Mouse (Mus musculus): ENCODE results near the gene Vwa1. TPM values are rescaled to one million over a fixed set of nuclear protein-coding genes. Genes with fewer than 3 reads are reported as not detected.

Gene Vwa1
- polyA plus RNA-seq, 1 experiment = 0.41 TPM

- Histone ChIP-seq H3K27me3 (replicated peaks) (peaks cover 49% of the 10 kb centered on the region), H3K9me3 (no peaks in the 10 kb centered on the region), H3K4me1 (peaks cover 75% of the 10 kb centered on the region), H3K4me3 (replicated peaks) (no peak overlapping the region), H3K36me3 (replicated peaks; ENCODE audit: low read length) (peaks cover 2% of the 10 kb centered on the region)
- TF ChIP-seq FLI1 (IDR thresholded peaks at IDR 0.05; ENCODE audit: low read length) = no peak
- no peak for TF ChIP-seq GATA1 (IDR thresholded peaks at IDR 0.05; ENCODE audit: borderline replicate concordance, low read length)
Observed at GRCm38 (mm10) chr4:155771706-155772105, 2.8 kb downstream of the Vwa1 start.

DNA sequence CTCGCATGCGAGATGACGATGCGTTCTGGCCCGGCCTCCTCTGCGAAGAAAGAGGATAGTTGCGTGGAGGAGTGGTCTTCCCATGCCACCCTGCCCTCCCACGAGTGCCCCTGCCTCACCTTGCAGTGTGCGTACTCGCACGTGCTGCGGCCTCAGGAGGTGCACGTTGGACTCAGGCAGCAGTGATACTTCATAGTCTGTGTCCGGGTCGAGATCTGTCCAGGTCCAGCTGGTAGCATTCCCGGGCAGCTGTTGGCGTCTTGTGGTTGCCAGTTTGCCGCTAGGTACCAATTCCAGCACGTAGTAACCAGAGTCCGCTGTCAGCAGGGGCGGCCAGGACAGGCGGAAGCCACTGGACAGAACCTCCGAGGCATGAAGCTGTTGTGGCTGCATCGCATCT, 3.9 kb downstream of the Vwa1 start:
- Histone ChIP-seq H3K27me3 (replicated peaks) (peaks cover 42% of the 10 kb centered on the region), H3K4me1 (peaks cover 68% of the 10 kb centered on the region), H3K9me3 (no peaks in the 10 kb centered on the region), H3K36me3 (replicated peaks; ENCODE audit: low read length) (peaks cover 2% of the 10 kb centered on the region), H3K4me3 (replicated peaks) (peak overlapping the region; percentile 93)
- no peak for TF ChIP-seq GATA1 (IDR thresholded peaks at IDR 0.05; ENCODE audit: borderline replicate concordance, low read length)
- no peak for TF ChIP-seq FLI1 (IDR thresholded peaks at IDR 0.05; ENCODE audit: low read length)

GRCm38 (mm10) chr4:155769880-155770512, 4.5 kb downstream of the Vwa1 start:
- Histone ChIP-seq H3K36me3 (replicated peaks; ENCODE audit: low read length) (peaks cover 2% of the 10 kb centered on the region), H3K4me3 (replicated peaks) (peak overlapping the region; percentile 93), H3K9me3 (no peaks in the 10 kb centered on the region), H3K27me3 (replicated peaks) (peaks cover 36% of the 10 kb centered on the region), H3K4me1 (peaks cover 62% of the 10 kb centered on the region)
- TF ChIP-seq GATA1 (IDR thresholded peaks at IDR 0.05; ENCODE audit: borderline replicate concordance, low read length) (no peak), FLI1 (IDR thresholded peaks at IDR 0.05; ENCODE audit: low read length) (no peak)

DNA sequence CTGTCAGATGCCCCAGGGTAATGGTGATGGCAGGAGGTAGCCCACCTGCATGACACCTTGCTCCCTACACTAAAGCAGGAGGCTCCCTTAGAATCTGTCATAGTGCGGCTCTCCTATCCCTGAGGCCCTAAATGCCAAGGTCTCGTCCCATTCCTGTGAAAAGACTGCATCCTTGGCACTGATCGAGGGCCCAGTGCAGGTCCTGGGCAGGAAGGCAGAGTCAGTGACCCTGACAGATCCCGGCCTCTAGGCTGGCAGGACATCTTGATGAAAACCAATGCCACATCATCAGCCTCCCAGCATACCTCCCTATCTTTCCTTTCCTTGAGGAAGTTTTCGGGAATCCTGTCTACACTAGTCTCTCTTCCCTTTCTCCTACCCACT, 5.0 kb downstream of the Vwa1 start:
- Histone ChIP-seq H3K36me3 (replicated peaks; ENCODE audit: low read length) (peaks cover 2% of the 10 kb centered on the region), H3K27me3 (replicated peaks) (peaks cover 34% of the 10 kb centered on the region), H3K4me3 (replicated peaks) (peak overlapping the region; percentile 93), H3K4me1 (peaks cover 57% of the 10 kb centered on the region), H3K9me3 (no peaks in the 10 kb centered on the region)
- TF ChIP-seq GATA1 (IDR thresholded peaks at IDR 0.05; ENCODE audit: borderline replicate concordance, low read length) (no peak), FLI1 (IDR thresholded peaks at IDR 0.05; ENCODE audit: low read length) (no peak)

DNA sequence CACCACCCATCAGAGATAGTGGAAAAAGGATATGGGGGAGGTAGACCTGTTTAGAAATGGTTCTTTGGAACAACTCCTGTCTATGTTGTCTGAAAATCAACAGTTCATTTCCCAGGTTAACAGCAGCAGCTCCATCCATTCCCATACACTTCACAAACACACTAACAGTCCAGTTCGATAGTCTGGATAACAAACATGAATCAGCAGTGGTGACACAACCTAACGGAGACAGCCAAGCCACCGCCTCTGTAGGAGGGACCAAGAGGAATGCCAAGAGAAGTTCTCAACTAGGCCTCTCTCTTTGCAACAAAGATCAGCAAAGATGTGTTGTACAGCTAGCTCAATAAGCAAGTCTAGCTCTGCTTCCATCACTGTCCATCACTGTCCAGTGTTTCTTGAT, 12.1 kb downstream of the Vwa1 start:
- peaks cover 14% of the 10 kb centered on the region for H3K36me3 ChIP-seq (replicated peaks; ENCODE audit: low read length)
- no peaks in the 10 kb centered on the region for H3K27me3 ChIP-seq (replicated peaks)
- TF ChIP-seq FLI1 (IDR thresholded peaks at IDR 0.05; ENCODE audit: low read length) (no peak), GATA1 (IDR thresholded peaks at IDR 0.05; ENCODE audit: borderline replicate concordance, low read length) (no peak)
- peaks cover 48% of the 10 kb centered on the region for H3K4me1 ChIP-seq
- no peaks in the 10 kb centered on the region for H3K9me3 ChIP-seq
- H3K4me3 ChIP-seq (replicated peaks) = peak overlapping the region; percentile 60

GRCm38 (mm10) chr4:155761356-155762099, 13.0 kb downstream of the Vwa1 start:
- H3K36me3 ChIP-seq (replicated peaks; ENCODE audit: low read length) = peaks cover 22% of the 10 kb centered on the region
- no peaks in the 10 kb centered on the region for H3K27me3 ChIP-seq (replicated peaks)
- peaks cover 47% of the 10 kb centered on the region for H3K4me1 ChIP-seq
- H3K9me3 ChIP-seq = no peaks in the 10 kb centered on the region
- TF ChIP-seq GATA1 (IDR thresholded peaks at IDR 0.05; ENCODE audit: borderline replicate concordance, low read length) (no peak), FLI1 (IDR thresholded peaks at IDR 0.05; ENCODE audit: low read length) (no peak)
- H3K4me3 ChIP-seq (replicated peaks) = peak overlapping the region; percentile 93

GRCm38 (mm10) chr4:155760613-155761355, 13.7 kb downstream of the Vwa1 start, which contains the start of gene Atad3a:
Gene Atad3a (minus strand): TSS chr4:155761093.
- TF ChIP-seq FLI1 (IDR thresholded peaks at IDR 0.05; ENCODE audit: low read length) (no peak), GATA1 (IDR thresholded peaks at IDR 0.05; ENCODE audit: borderline replicate concordance, low read length) (no peak)
- Histone ChIP-seq H3K4me3 (replicated peaks) (peak within 1 kb of the TSS; percentile 93), H3K27me3 (replicated peaks) (no peaks in the 10 kb centered on the region)

GRCm38 (mm10) chr4:155759862-155760612, 14.5 kb downstream of the Vwa1 start:
- Histone ChIP-seq H3K4me1 (peaks cover 45% of the 10 kb centered on the region), H3K9me3 (no peaks in the 10 kb centered on the region), H3K4me3 (replicated peaks) (peak overlapping the region; percentile 93), H3K27me3 (replicated peaks) (no peaks in the 10 kb centered on the region), H3K36me3 (replicated peaks; ENCODE audit: low read length) (peaks cover 37% of the 10 kb centered on the region)
- TF ChIP-seq GATA1 (IDR thresholded peaks at IDR 0.05; ENCODE audit: borderline replicate concordance, low read length) = no peak
- TF ChIP-seq FLI1 (IDR thresholded peaks at IDR 0.05; ENCODE audit: low read length) = no peak

More at GRCm38 (mm10) chr4:155760613-155761355, 13.7 kb downstream of the Vwa1 start, which contains the start of gene Atad3a:
- H3K36me3 ChIP-seq (replicated peaks; ENCODE audit: low read length) = peaks cover 29% of the 10 kb centered on the region
- no peaks in the 10 kb centered on the region for H3K9me3 ChIP-seq
- peaks cover 45% of the 10 kb centered on the region for H3K4me1 ChIP-seq

DNA sequence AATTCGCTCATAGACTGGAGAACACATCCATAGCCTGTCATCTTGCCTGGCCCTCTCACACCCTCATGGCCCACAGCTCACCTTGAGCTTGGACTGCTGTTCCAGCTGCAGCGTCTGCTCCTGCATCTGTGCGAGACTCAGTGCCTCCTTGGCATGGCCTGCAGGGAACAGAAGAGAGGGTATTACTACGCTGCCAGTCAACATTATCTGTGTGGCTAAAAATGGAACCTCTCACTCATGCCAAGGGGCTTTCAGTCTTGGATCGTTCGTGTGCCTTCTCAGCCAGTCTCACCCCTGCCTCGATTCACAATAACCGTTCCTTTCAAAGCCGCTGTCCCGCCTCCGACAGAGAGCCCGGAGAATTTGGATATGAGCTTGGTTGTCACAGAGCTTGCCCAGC, 17.5 kb downstream of the Vwa1 start:
- Histone ChIP-seq H3K9me3 (no peaks in the 10 kb centered on the region), H3K4me1 (peaks cover 38% of the 10 kb centered on the region), H3K27me3 (replicated peaks) (no peaks in the 10 kb centered on the region), H3K36me3 (replicated peaks; ENCODE audit: low read length) (peaks cover 62% of the 10 kb centered on the region), H3K4me3 (replicated peaks) (peak overlapping the region; percentile 42)
- TF ChIP-seq FLI1 (IDR thresholded peaks at IDR 0.05; ENCODE audit: low read length) (no peak), GATA1 (IDR thresholded peaks at IDR 0.05; ENCODE audit: borderline replicate concordance, low read length) (no peak)
